Mouse (Mus musculus) midbrain, embryonic 14.5 days (tissue): ENCODE measurements at regions not wholly inside any gene's neighbourhood (a gene's known extent, or its start where the extent isn't known, plus 50 kb on each side); places are given as distances from the start of the nearest gene placed in this dataset.
A peak's percentile ranks its signal among the peaks of the same experiment; 100 is the strongest.

ENCODE experiments used
- ATAC-seq: fragments of 200-750 bp; cut with Nextera tagmentation; 2 replicates; pipeline ENCODE4 v1.8.0; 2017; ENCODE audit warnings: moderate number of reproducible peaks, moderate library complexity; ENCODE audit not compliant: low FRiP score, low TSS enrichment
- DNase-seq: peaks from one replicate; pipeline ENCODE4 v3.0.0-alpha.2; 2015
- H3K27ac ChIP-seq: fragments of 300-500 bp; sonication (generic); replicated peaks from 2 replicates; pipeline ENCODE4 v1.5.1; 2014; ENCODE audit warnings: mild to moderate bottlenecking, low read depth, low read length, moderate library complexity
- H3K27me3 ChIP-seq: fragments of 300-500 bp; sonication (generic); 2 replicates; pipeline ENCODE4 v1.6.1; 2014; ENCODE audit warnings: low read length, control low read depth, mixed read lengths; ENCODE audit not compliant: control insufficient read depth, insufficient read depth
- H3K36me3 ChIP-seq: fragments of 300-500 bp; sonication (generic); 2 replicates; pipeline ENCODE4 v1.6.1; 2014; ENCODE audit warnings: low read length, control low read depth; ENCODE audit not compliant: control insufficient read depth, insufficient read depth
- H3K4me1 ChIP-seq: fragments of 300-500 bp; sonication (generic); 2 replicates; pipeline ENCODE4 v1.6.1; 2014; ENCODE audit warnings: mild to moderate bottlenecking, antibody characterized with exemption, low read length, control low read depth; ENCODE audit not compliant: control insufficient read depth, insufficient read depth
- H3K4me2 ChIP-seq: fragments of 300-500 bp; sonication (generic); 2 replicates; pipeline ENCODE4 v1.6.1; 2014; ENCODE audit warnings: mild to moderate bottlenecking, low read length, moderate library complexity
- H3K4me3 ChIP-seq: fragments of 300-500 bp; sonication (generic); replicated peaks from 2 replicates; pipeline ENCODE4 v1.5.1; 2014; ENCODE audit warnings: low read depth, low read length
- H3K9ac ChIP-seq: fragments of 300-500 bp; sonication (generic); replicated peaks from 2 replicates; pipeline ENCODE4 v1.6.1; 2014; ENCODE audit warnings: mild to moderate bottlenecking, low read length, moderate library complexity
- H3K9me3 ChIP-seq: fragments of 300-500 bp; sonication (generic); 2 replicates; pipeline ENCODE4 v1.6.1; 2016; ENCODE audit warnings: low read length, control low read depth, mixed read lengths; ENCODE audit not compliant: control insufficient read depth
- WGBS: fragments of 180-500 bp; shearing (Covaris S2); extraction: QIAGEN DNeasy Blood & Tissue Kit; methylation state at CpG from one replicate; pipeline ENCODE4 v1.1.7; 2014; 5-methylcytosine and 5-hydroxymethylcytosine counted together

GRCm38 (mm10) chr1:77957156-77957767 is 239.7 kb downstream of the Pax3 start:
- H3K9ac ChIP-seq = no peak overlapping the region
- H3K27ac ChIP-seq = no peak overlapping the region
- no peak overlapping the region for H3K4me3 ChIP-seq
- no peak overlapping the region for H3K4me2 ChIP-seq
- H3K36me3 ChIP-seq = no peaks in the 10 kb centered on the region
- H3K27me3 ChIP-seq = no peaks in the 10 kb centered on the region
- DNase-seq (no peak), ATAC-seq (no peak)
- H3K4me1 ChIP-seq = no peaks in the 10 kb centered on the region
- H3K9me3 ChIP-seq = no peaks in the 10 kb centered on the region
- 63% methylated on average over 8 of the region's 8 CpGs for WGBS

- Histone ChIP-seq H3K27ac (no peak overlapping the region), H3K36me3 (no peaks in the 10 kb centered on the region), H3K9ac (no peak overlapping the region), H3K4me2 (no peak overlapping the region), H3K4me1 (peaks cover 4% of the 10 kb centered on the region; the same call in 1 of the 2 replicates), H3K4me3 (no peak overlapping the region), H3K27me3 (no peaks in the 10 kb centered on the region), H3K9me3 (no peaks in the 10 kb centered on the region)
- no peak for ATAC-seq
- 81% methylated on average over 2 of the region's 2 CpGs for WGBS
- no peak for DNase-seq
Measured at GRCm38 (mm10) chr1:77947894-77948293, 249.0 kb downstream of the Pax3 start.

- no peak overlapping the region for H3K27ac ChIP-seq
- no peak overlapping the region for H3K4me2 ChIP-seq
- ATAC-seq = no peak
- H3K9ac ChIP-seq = no peak overlapping the region
- no peak overlapping the region for H3K4me3 ChIP-seq
- H3K4me1 ChIP-seq = peaks cover 4% of the 10 kb centered on the region; the same call in 1 of the 2 replicates
- no peaks in the 10 kb centered on the region for H3K36me3 ChIP-seq
- 71% methylated on average over 2 of the region's 2 CpGs for WGBS
- no peaks in the 10 kb centered on the region for H3K27me3 ChIP-seq
- DNase-seq = no peak
- no peaks in the 10 kb centered on the region for H3K9me3 ChIP-seq
Measured at GRCm38 (mm10) chr1:77944327-77944645, 252.6 kb downstream of the Pax3 start.

- WGBS = 35% methylated on average over 14 of the region's 14 CpGs
- peak; percentile 24; the same call in 1 of the 2 replicates for ATAC-seq
Measured at GRCm38 (mm10) chr1:77943633-77944326, 253.2 kb downstream of the Pax3 start.

GRCm38 (mm10) chr1:77943101-77943500 is 253.8 kb downstream of the Pax3 start:
- 2% methylated on average over 5 of the region's 5 CpGs for WGBS
- no peak overlapping the region for H3K9ac ChIP-seq
- H3K27me3 ChIP-seq = no peaks in the 10 kb centered on the region
- no peak overlapping the region for H3K4me2 ChIP-seq
- DNase-seq (peak; percentile 91), ATAC-seq (no peak)
- peaks cover 4% of the 10 kb centered on the region; the same call in 1 of the 2 replicates for H3K4me1 ChIP-seq
- H3K9me3 ChIP-seq = no peaks in the 10 kb centered on the region
- H3K27ac ChIP-seq = no peak overlapping the region
- H3K4me3 ChIP-seq = no peak overlapping the region
- H3K36me3 ChIP-seq = no peaks in the 10 kb centered on the region

More at GRCm38 (mm10) chr1:77943633-77944326, 253.2 kb downstream of the Pax3 start:
- H3K36me3 ChIP-seq = no peaks in the 10 kb centered on the region
- no peaks in the 10 kb centered on the region for H3K27me3 ChIP-seq
- DNase-seq = peak; percentile 64
- H3K9ac ChIP-seq = no peak overlapping the region
- H3K9me3 ChIP-seq = no peaks in the 10 kb centered on the region
- no peak overlapping the region for H3K4me3 ChIP-seq
- no peak overlapping the region for H3K4me2 ChIP-seq
- no peak overlapping the region for H3K27ac ChIP-seq
- peaks cover 4% of the 10 kb centered on the region; the same call in 1 of the 2 replicates for H3K4me1 ChIP-seq

- Histone ChIP-seq H3K27ac (no peak overlapping the region), H3K4me2 (no peak overlapping the region), H3K4me1 (peaks cover 4% of the 10 kb centered on the region; the same call in 1 of the 2 replicates), H3K4me3 (no peak overlapping the region), H3K27me3 (no peaks in the 10 kb centered on the region), H3K36me3 (no peaks in the 10 kb centered on the region), H3K9me3 (no peaks in the 10 kb centered on the region), H3K9ac (no peak overlapping the region)
- WGBS = 70% methylated on average over 6 of the region's 6 CpGs
- DNase-seq = no peak
- ATAC-seq = no peak
Measured at GRCm38 (mm10) chr1:77933095-77933766, 263.7 kb downstream of the Pax3 start.

GRCm38 (mm10) chr1:77932226-77932625 is 264.7 kb downstream of the Pax3 start:
- H3K4me3 ChIP-seq = no peak overlapping the region
- no peak overlapping the region for H3K4me2 ChIP-seq
- H3K9me3 ChIP-seq = no peaks in the 10 kb centered on the region
- DNase-seq = no peak
- no peaks in the 10 kb centered on the region for H3K27me3 ChIP-seq
- H3K9ac ChIP-seq = no peak overlapping the region
- no peak overlapping the region for H3K27ac ChIP-seq
- ATAC-seq = no peak
- 82% methylated on average over 5 of the region's 5 CpGs for WGBS
- H3K4me1 ChIP-seq = peaks cover 4% of the 10 kb centered on the region; the same call in 1 of the 2 replicates
- H3K36me3 ChIP-seq = no peaks in the 10 kb centered on the region

- no peaks in the 10 kb centered on the region for H3K36me3 ChIP-seq
- ATAC-seq (no peak), DNase-seq (no peak)
- H3K27me3 ChIP-seq = no peaks in the 10 kb centered on the region
- H3K9ac ChIP-seq = no peak overlapping the region
- WGBS = 90% methylated on average over 6 of the region's 6 CpGs
- H3K4me1 ChIP-seq = peaks cover 4% of the 10 kb centered on the region; the same call in 1 of the 2 replicates
- no peaks in the 10 kb centered on the region for H3K9me3 ChIP-seq
- no peak overlapping the region for H3K27ac ChIP-seq
- H3K4me2 ChIP-seq = no peak overlapping the region
- H3K4me3 ChIP-seq = no peak overlapping the region
Measured at GRCm38 (mm10) chr1:77930661-77931060, 266.3 kb downstream of the Pax3 start.
